Mouse (Mus musculus) limb, embryonic 14.5 days (tissue): ENCODE data around the gene Dgki. TPM values are rescaled to one million over a fixed set of nuclear protein-coding genes. Genes with fewer than 3 reads are reported as not detected.

Source experiments
- ATAC-seq: fragments of 200-750 bp; cut with Nextera tagmentation; 2 replicates; pipeline ENCODE4 v1.8.0; 2017; ENCODE audit warnings: low read depth, moderate number of reproducible peaks, moderate TSS enrichment; ENCODE audit not compliant: low FRiP score
- DNase-seq: peaks from one replicate; pipeline ENCODE4 v3.0.0-alpha.2; 2015; ENCODE audit warnings: low spot score
- H3K27ac ChIP-seq: fragments of 300-500 bp; sonication (generic); replicated peaks from 2 replicates; pipeline ENCODE4 v1.5.1; 2014; ENCODE audit warnings: low read depth, mild to moderate bottlenecking, low read length, moderate library complexity, mixed read lengths
- H3K27me3 ChIP-seq: fragments of 300-500 bp; sonication (generic); 2 replicates; pipeline ENCODE4 v1.6.1; 2014; ENCODE audit warnings: low read length, mixed read lengths; ENCODE audit not compliant: control insufficient read depth, insufficient read depth
- H3K36me3 ChIP-seq: fragments of 300-500 bp; sonication (generic); 2 replicates; pipeline ENCODE4 v1.6.1; 2014; ENCODE audit warnings: mild to moderate bottlenecking, low read length, moderate library complexity, mixed read lengths; ENCODE audit not compliant: control insufficient read depth, insufficient read depth
- H3K4me1 ChIP-seq: fragments of 300-500 bp; sonication (generic); 2 replicates; pipeline ENCODE4 v1.6.1; 2014; ENCODE audit warnings: antibody characterized with exemption, low read length, mixed read lengths; ENCODE audit not compliant: control insufficient read depth, insufficient read depth
- H3K4me2 ChIP-seq: fragments of 300-500 bp; sonication (generic); replicated peaks from 2 replicates; pipeline ENCODE4 v1.6.1; 2014; ENCODE audit warnings: low read depth, mild to moderate bottlenecking, low read length, moderate library complexity; ENCODE audit not compliant: severe bottlenecking
- H3K4me3 ChIP-seq: fragments of 300-500 bp; sonication (generic); replicated peaks from 2 replicates; pipeline ENCODE4 v1.5.1; 2014; ENCODE audit warnings: low read length
- H3K9ac ChIP-seq: fragments of 300-500 bp; sonication (generic); 2 replicates; pipeline ENCODE4 v1.6.1; 2014; ENCODE audit warnings: mild to moderate bottlenecking, low read depth, low read length, moderate library complexity; ENCODE audit not compliant: severe bottlenecking
- H3K9me3 ChIP-seq: fragments of 300-500 bp; sonication (generic); 2 replicates; pipeline ENCODE4 v1.6.1; 2016; ENCODE audit warnings: low read length; ENCODE audit not compliant: control insufficient read depth
- POLR2A ChIP-seq: fragments of 200-500 bp; IDR thresholded peaks from 2 replicates; pipeline ENCODE4 v1.8.0; 2012; ENCODE audit warnings: inconsistent platforms, mild to moderate bottlenecking, moderate library complexity, borderline replicate concordance; ENCODE audit not compliant: insufficient read depth, insufficient read length; ENCODE audit errors: extremely low read depth
- WGBS: fragments of 180-500 bp; shearing (Covaris S2); extraction: QIAGEN DNeasy Blood & Tissue Kit; methylation state at CpG from one replicate; pipeline ENCODE4 v1.1.7; 2014; 5-methylcytosine and 5-hydroxymethylcytosine counted together
- polyA plus RNA-seq, 2 experiments: library from polyadenylated mRNA; depleted of rRNA in 1 of 2; stranded (reverse) in 1 of 2; unstranded in 1 of 2; fragments of >200 nt; fragmentation: Nextera tagmentation in 1 of 2; extraction: Ambion mirVana in 1 of 2; gene quantifications; 2 replicates each; pipeline versions ENCODE4 v1.2.1 to v1.2.3; 2012 to 2014

The Dgki gene
- polyA plus RNA-seq, 2 experiments = 0.58 to 0.85 TPM

DNA sequence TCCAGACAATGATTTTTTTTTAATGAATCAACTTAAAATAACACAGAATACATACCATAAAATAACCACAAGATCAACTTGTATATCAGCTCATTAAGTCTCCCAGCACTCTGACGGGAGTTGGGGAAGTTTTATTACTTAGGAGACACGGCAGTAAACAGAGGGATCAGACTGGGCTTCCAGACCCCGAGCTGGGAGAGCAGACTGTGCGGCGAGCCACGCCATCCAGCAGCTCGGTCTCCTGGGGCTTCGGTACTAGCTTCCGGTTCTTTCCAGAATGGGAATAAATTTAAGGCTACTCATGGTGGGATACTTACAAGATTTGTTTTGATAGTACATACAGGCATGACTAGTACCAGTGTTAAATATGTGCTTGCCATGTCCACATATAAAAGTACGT lies 32.9 kb upstream of the Dgki start:
- peaks cover 36% of the 10 kb centered on the region for H3K4me1 ChIP-seq

DNA sequence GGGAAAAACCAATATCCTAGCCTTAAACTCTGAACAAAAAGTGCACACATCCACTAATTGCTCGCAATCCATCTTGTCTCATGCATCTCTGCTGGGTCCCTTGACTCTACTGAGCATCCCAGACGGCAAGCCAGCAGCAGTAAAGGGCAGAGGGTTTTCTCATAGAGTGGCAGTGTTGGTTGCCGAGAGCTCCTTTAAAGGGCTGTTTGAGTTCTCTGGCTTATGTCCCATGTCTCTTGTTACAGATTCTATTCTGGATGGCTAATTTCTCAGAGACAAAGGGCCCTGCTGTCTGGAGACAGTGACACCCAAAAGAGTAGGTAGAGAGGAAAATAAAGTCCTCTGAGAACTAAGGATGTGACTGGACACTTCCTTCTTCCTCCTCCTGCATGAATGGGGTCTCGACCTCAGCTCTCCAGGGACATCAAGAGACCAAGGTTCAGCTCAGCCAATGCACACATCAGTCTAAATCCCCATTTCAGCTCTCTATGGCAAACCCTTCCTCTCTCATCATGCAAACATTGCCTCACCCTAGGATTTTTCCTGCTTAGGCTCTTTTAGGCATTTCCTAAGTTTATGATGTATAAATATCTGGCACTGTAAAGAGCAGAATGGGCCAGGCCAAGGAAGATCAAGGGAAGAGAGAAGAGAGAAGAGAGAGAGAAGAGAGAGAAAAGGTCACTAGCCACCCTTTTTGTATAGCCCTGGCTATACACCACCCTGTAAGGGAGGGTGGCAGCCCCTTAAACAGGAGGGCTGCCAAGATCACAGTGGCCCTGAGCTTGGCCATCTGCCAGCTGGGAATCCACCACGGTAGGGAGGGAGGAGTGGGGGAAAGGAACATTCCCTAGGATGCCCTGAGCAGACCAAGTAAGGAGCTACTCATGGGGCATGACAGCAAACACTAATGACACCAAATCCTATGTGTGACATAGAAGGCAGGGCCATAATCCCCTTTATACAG lies 30.2 kb upstream of the Dgki start:
- WGBS = 40% methylated on average over 5 of the region's 5 CpGs
- Histone ChIP-seq H3K9me3 (no peaks in the 10 kb centered on the region), H3K4me2 (no peak overlapping the region), H3K4me3 (no peak overlapping the region), H3K27me3 (no peaks in the 10 kb centered on the region), H3K4me1 (peaks cover 47% of the 10 kb centered on the region), H3K9ac (no peak overlapping the region), H3K36me3 (peaks cover 51% of the 10 kb centered on the region), H3K27ac (no peak overlapping the region)
- ATAC-seq (0 out of 2 replicates have a peak, but pooled peaks have one; percentile 14), DNase-seq (peak; percentile 40)
- no peak for TF ChIP-seq POLR2A

More for the DNA sequence above, 32.9 kb upstream of the Dgki start:
- TF ChIP-seq POLR2A = no peak
- no peak overlapping the region for H3K9ac ChIP-seq
- DNase-seq (no peak), ATAC-seq (no peak)
- H3K9me3 ChIP-seq = no peaks in the 10 kb centered on the region
- H3K36me3 ChIP-seq = peaks cover 75% of the 10 kb centered on the region
- no peak overlapping the region for H3K4me2 ChIP-seq
- H3K27me3 ChIP-seq = no peaks in the 10 kb centered on the region
- WGBS = 23% methylated on average over 10 of the region's 10 CpGs
- no peak overlapping the region for H3K4me3 ChIP-seq
- H3K27ac ChIP-seq = no peak overlapping the region

DNA sequence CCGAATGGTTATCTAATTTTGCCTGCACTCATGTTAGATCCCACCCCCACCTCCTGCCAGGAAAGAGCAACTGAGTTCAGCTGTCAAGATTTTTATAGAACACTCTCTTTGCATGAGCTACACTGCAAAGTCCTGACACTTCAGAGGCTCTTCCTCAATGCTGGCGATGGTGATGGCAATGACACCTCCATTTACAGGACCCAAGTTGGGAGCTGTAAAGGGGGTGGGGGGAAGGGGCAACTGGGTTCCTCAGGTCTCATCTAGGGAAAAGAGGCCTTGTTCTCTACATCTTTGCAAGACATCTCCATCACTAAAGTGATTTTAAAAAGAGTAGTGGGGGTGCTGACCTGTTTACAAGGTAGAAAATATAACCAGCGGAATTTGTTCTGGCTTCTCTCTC lies 29.4 kb upstream of the Dgki start:
- no peak overlapping the region for H3K27ac ChIP-seq
- no peak overlapping the region for H3K9ac ChIP-seq
- ATAC-seq = no peak
- 56% methylated on average over 3 of the region's 3 CpGs for WGBS
- DNase-seq = no peak
- peaks cover 43% of the 10 kb centered on the region for H3K36me3 ChIP-seq
- no peak overlapping the region for H3K4me2 ChIP-seq
- no peaks in the 10 kb centered on the region for H3K9me3 ChIP-seq
- H3K4me1 ChIP-seq = peaks cover 50% of the 10 kb centered on the region
- no peaks in the 10 kb centered on the region for H3K27me3 ChIP-seq
- no peak for TF ChIP-seq POLR2A
- H3K4me3 ChIP-seq = no peak overlapping the region

DNA sequence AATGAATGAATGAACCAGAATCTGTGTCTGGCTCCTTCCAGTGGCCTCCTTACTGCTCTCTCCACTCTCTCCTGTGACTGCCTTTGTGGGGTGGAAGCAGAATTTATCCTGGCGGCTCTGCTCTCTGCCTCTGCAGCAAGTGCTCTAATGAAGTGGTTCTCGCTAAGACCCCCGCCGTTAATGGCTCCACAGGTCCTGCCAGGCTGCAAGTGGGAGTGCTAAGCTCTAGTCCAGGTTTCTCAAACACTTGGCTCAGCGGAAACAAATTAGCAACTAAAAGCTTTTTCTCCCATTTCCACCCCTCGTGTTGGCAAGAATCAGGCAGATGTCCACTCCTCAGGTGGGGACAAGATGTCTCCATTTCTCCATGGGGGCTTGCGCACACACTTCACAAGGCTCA lies 28.7 kb upstream of the Dgki start:
- no peak overlapping the region for H3K9ac ChIP-seq
- H3K4me2 ChIP-seq = no peak overlapping the region
- H3K36me3 ChIP-seq = peaks cover 36% of the 10 kb centered on the region
- TF ChIP-seq POLR2A = no peak
- peak overlapping the region; percentile 11; the same call in 1 of the 2 replicates for H3K27ac ChIP-seq
- H3K27me3 ChIP-seq = no peaks in the 10 kb centered on the region
- peaks cover 50% of the 10 kb centered on the region for H3K4me1 ChIP-seq
- ATAC-seq (no peak), DNase-seq (no peak)
- WGBS = 22% methylated on average over 7 of the region's 7 CpGs
- no peaks in the 10 kb centered on the region for H3K9me3 ChIP-seq
- H3K4me3 ChIP-seq = no peak overlapping the region

DNA sequence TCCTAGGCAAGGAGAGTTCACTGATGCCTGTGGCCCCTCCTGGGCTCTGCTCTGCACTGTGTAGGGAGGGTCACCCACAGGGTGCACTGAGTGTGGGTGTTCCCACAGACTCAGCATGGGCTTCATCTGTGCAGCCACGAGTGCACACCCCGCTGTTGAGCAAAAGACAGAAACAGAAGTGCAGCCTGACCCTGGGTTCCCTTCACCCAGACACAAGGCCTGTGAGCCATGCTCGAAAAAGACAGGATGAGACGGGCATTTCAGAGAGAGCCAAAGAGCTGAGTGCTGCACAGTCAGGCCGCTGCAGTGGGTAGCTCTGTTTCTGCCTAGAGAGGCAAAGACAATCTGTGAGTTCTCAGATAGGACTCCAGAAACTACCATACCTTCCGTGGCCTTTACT lies 27.5 kb upstream of the Dgki start:
- Histone ChIP-seq H3K9me3 (no peaks in the 10 kb centered on the region), H3K27ac (peak overlapping the region; percentile 52; the same call in 1 of the 2 replicates), H3K4me1 (peaks cover 44% of the 10 kb centered on the region), H3K27me3 (no peaks in the 10 kb centered on the region), H3K4me2 (no peak overlapping the region), H3K9ac (0 out of 2 replicates have a peak overlapping the region, but pooled peaks have one; percentile 4), H3K4me3 (no peak overlapping the region), H3K36me3 (peaks cover 25% of the 10 kb centered on the region)
- ATAC-seq (no peak), DNase-seq (no peak)
- TF ChIP-seq POLR2A = no peak
- WGBS = 72% methylated on average over 6 of the region's 6 CpGs
